Mouse (Mus musculus): ENCODE data around the gene Hnrnpa3.
A peak's percentile ranks its signal among the peaks of the same experiment; 100 is the strongest.
"Not testable (repeated sequence)": the region's sequence is repeated elsewhere in the genome, so short reads cannot be mapped to it uniquely, and the experiment has no call there.

The Hnrnpa3 gene

GRCm38 (mm10) chr2:75682978-75683709 is 24.1 kb downstream of the Hnrnpa3 start:
- DNase-seq: peak; percentile 76 to 84

- DNase-seq: peak; percentile 50 to 56
Observed at GRCm38 (mm10) chr2:75684526-75684925, 25.5 kb downstream of the Hnrnpa3 start.

- peak in 1 of 2 experiments; percentile 29 for DNase-seq
Observed at GRCm38 (mm10) chr2:75685458-75685861, 26.4 kb downstream of the Hnrnpa3 start.

GRCm38 (mm10) chr2:75687040-75687749 is 28.1 kb downstream of the Hnrnpa3 start:
- DNase-seq: peak in 1 of 2 experiments; percentile 29

- peak in 1 of 2 experiments; percentile 1 for DNase-seq
Observed at GRCm38 (mm10) chr2:75688901-75689300, 29.8 kb downstream of the Hnrnpa3 start.

- peak in 1 of 2 experiments; percentile 52 for DNase-seq
Observed at GRCm38 (mm10) chr2:75689482-75690158, 30.6 kb downstream of the Hnrnpa3 start.

- no peak for DNase-seq
Observed at GRCm38 (mm10) chr2:75690656-75691055, 31.6 kb downstream of the Hnrnpa3 start.

- DNase-seq: no peak
Observed at GRCm38 (mm10) chr2:75691316-75691715, 32.3 kb downstream of the Hnrnpa3 start.

GRCm38 (mm10) chr2:75692369-75692768 is 33.3 kb downstream of the Hnrnpa3 start:
- DNase-seq: no peak

GRCm38 (mm10) chr2:75694926-75695325 is 35.9 kb downstream of the Hnrnpa3 start:
- not testable (repeated sequence) for DNase-seq

GRCm38 (mm10) chr2:75695676-75696350 is 36.8 kb downstream of the Hnrnpa3 start:
- DNase-seq: peak in 1 of 2 experiments; percentile 56

GRCm38 (mm10) chr2:75696371-75696770 is 37.3 kb downstream of the Hnrnpa3 start:
- DNase-seq: peak in 1 of 2 experiments; percentile 50

- DNase-seq: peak in 1 of 2 experiments; percentile 25
Observed at GRCm38 (mm10) chr2:75697222-75697621, 38.2 kb downstream of the Hnrnpa3 start.

GRCm38 (mm10) chr2:75698007-75698406 is 38.9 kb downstream of the Hnrnpa3 start:
- DNase-seq: no peak

GRCm38 (mm10) chr2:75698874-75699273 is 39.8 kb downstream of the Hnrnpa3 start:
- peak in 1 of 2 experiments; percentile 23 for DNase-seq

GRCm38 (mm10) chr2:75700543-75700942 is 41.5 kb downstream of the Hnrnpa3 start:
- DNase-seq: peak in 1 of 2 experiments; percentile 23

- no peak for DNase-seq
Observed at GRCm38 (mm10) chr2:75701207-75701606, 42.1 kb downstream of the Hnrnpa3 start.

GRCm38 (mm10) chr2:75701822-75702587 is 42.9 kb downstream of the Hnrnpa3 start:
- no peak for DNase-seq

- peak; percentile 40 to 68 for DNase-seq
Observed at GRCm38 (mm10) chr2:75702588-75702976, 43.5 kb downstream of the Hnrnpa3 start.

- DNase-seq: peak; percentile 98
Observed at GRCm38 (mm10) chr2:75703375-75704181, 44.5 kb downstream of the Hnrnpa3 start.
